Mouse (Mus musculus) forebrain, postnatal 0 days (tissue): ENCODE data around the gene Slc9a9. TPM values are rescaled to one million over a fixed set of nuclear protein-coding genes. Genes with fewer than 3 reads are reported as not detected.
A peak's percentile ranks its signal among the peaks of the same experiment; 100 is the strongest.

Experiments
- ATAC-seq: fragments of 200-750 bp; cut with Nextera tagmentation; 2 replicates; pipeline ENCODE4 v1.8.0; 2017; ENCODE audit warnings: mild to moderate bottlenecking, moderate library complexity
- DNase-seq: peaks from one replicate; pipeline ENCODE4 v3.0.0-alpha.2; 2015
- H3K27ac ChIP-seq: fragments of 300-500 bp; sonication (generic); 2 replicates; pipeline ENCODE4 v1.5.1; 2014; ENCODE audit warnings: low read depth, mild to moderate bottlenecking, antibody characterized with exemption, low read length, moderate library complexity, mixed read lengths
- H3K27me3 ChIP-seq: fragments of 300-500 bp; sonication (generic); 2 replicates; pipeline ENCODE4 v1.6.1; 2014; ENCODE audit warnings: mild to moderate bottlenecking, low read length, mixed read lengths; ENCODE audit not compliant: insufficient read depth
- H3K36me3 ChIP-seq: fragments of 300-500 bp; sonication (generic); 2 replicates; pipeline ENCODE4 v1.6.1; 2014; ENCODE audit warnings: mild to moderate bottlenecking, moderate library complexity; ENCODE audit not compliant: insufficient read depth
- H3K4me1 ChIP-seq: fragments of 300-500 bp; sonication (generic); 2 replicates; pipeline ENCODE4 v1.6.1; 2014; ENCODE audit warnings: antibody characterized with exemption; ENCODE audit not compliant: insufficient read depth
- H3K4me2 ChIP-seq: fragments of 300-500 bp; sonication (generic); 2 replicates; pipeline ENCODE4 v1.6.1; 2014; ENCODE audit warnings: low read depth, mild to moderate bottlenecking, moderate library complexity
- H3K4me3 ChIP-seq: fragments of 300-500 bp; sonication (generic); 2 replicates; pipeline ENCODE4 v1.5.1; 2014; ENCODE audit warnings: low read depth, low read length, mixed read lengths
- H3K9ac ChIP-seq: fragments of 300-500 bp; sonication (generic); 2 replicates; pipeline ENCODE4 v1.6.1; 2014; ENCODE audit warnings: mild to moderate bottlenecking
- H3K9me3 ChIP-seq: fragments of 300-500 bp; sonication (generic); 2 replicates; pipeline ENCODE4 v1.6.1; 2016; ENCODE audit warnings: low read length
- CTCF ChIP-seq: sonication (generic); IDR thresholded peaks from 2 replicates; pipeline ENCODE4 v1.5.1; 2016; ENCODE audit warnings: antibody characterized with exemption, control low read depth, low read depth
- WGBS: fragments of 180-500 bp; shearing (Covaris S2); extraction: QIAGEN DNeasy Blood & Tissue Kit; methylation state at CpG from one replicate; pipeline ENCODE4 v1.1.7; 2014; 5-methylcytosine and 5-hydroxymethylcytosine counted together
- polyA plus RNA-seq: library from polyadenylated mRNA; unstranded; fragments of >200 nt; fragmentation: Nextera tagmentation; extraction: Ambion mirVana; gene quantifications from 2 replicates; pipeline ENCODE4 v1.2.1, GENCODE M21; 2015
- total RNA-seq: library from RNA; depleted of rRNA; stranded (reverse); fragments of >200 nt; gene quantifications from 2 replicates; pipeline ENCODE4 v1.2.3, GENCODE M21; 2014

Slc9a9 gene
- total and polyA plus RNA-seq, 2 experiments from 2014 or later = 4.8 to 6.7 TPM

DNA sequence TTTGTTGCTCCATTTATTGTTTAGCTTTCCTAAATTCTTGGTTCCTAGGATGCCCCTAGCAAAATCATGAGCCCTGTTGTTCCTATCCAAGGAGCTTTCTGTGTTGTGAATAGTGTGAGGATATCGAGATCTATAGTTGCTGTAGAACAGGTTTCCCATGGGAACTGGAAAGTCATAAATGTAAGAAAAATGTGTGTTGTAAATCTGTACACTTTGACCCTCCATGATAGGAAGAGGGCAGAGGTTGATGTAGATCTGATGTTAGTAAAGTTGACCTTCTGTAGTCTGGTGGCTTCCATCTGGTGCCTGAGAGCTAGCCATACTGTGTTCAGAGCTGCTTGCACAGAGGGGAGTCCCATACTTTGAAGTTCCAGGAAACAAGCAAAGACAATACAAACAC, 151.6 kb downstream of the Slc9a9 start:
- no peak overlapping the region for H3K27ac ChIP-seq
- 93% methylated on average over 1 of the region's 1 CpGs for WGBS
- H3K4me1 ChIP-seq = no peaks in the 10 kb centered on the region
- H3K4me2 ChIP-seq = no peak overlapping the region
- H3K4me3 ChIP-seq = no peak overlapping the region
- TF ChIP-seq CTCF = no peak
- H3K9me3 ChIP-seq = no peaks in the 10 kb centered on the region
- ATAC-seq (no peak), DNase-seq (no peak)
- no peak overlapping the region for H3K9ac ChIP-seq
- H3K27me3 ChIP-seq = no peaks in the 10 kb centered on the region
- no peaks in the 10 kb centered on the region for H3K36me3 ChIP-seq

DNA sequence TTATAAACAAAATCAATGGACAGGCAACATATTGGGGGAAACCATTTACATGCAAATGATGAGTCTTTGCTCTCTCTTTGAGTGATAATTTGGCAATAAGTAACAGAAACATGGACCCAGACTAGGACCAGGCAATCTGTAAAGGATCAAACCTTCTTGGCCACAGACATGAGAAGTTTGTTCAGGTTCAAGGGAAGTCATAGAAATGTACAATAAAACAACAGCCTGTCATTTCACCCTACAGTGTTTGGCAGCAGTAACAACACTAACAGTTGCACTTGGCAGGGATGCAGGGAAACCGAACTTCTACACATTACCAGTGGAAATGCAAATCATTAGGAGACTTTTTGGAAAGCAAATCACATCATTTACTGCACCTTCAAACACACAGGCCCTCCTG, 164.1 kb downstream of the Slc9a9 start:
- WGBS = 14% methylated on average over 1 of the region's 1 CpGs
- ATAC-seq = no peak
- Histone ChIP-seq H3K4me1 (peaks cover 7% of the 10 kb centered on the region), H3K4me2 (no peak overlapping the region), H3K4me3 (no peak overlapping the region), H3K36me3 (no peaks in the 10 kb centered on the region), H3K27me3 (no peaks in the 10 kb centered on the region), H3K9me3 (no peaks in the 10 kb centered on the region), H3K27ac (no peak overlapping the region), H3K9ac (no peak overlapping the region)
- TF ChIP-seq CTCF = no peak
- DNase-seq = no peak

DNA sequence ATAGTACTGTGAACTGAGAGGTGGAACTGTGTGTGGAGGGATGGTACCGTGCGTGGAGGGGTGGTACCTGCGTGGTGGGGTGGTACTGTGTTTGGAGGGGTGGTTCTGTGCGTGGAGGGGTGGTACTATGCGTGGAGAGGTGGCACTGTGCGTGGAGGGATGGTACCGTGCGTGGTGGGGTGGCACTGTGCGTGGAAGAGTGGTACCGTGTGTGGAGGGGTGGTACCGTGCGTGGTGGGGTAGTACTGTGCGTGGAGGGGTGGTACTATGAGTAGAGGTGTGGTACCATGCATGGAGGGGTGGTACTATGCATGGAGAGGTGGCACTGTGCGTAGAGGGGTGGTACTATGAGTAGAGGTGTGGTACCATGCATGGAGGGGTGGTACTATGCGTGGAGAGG, 167.7 kb downstream of the Slc9a9 start:
- Histone ChIP-seq H3K27ac (no peak overlapping the region), H3K9me3 (no peaks in the 10 kb centered on the region), H3K4me2 (no peak overlapping the region), H3K36me3 (no peaks in the 10 kb centered on the region), H3K9ac (no peak overlapping the region), H3K27me3 (no peaks in the 10 kb centered on the region), H3K4me1 (peaks cover 18% of the 10 kb centered on the region), H3K4me3 (no peak overlapping the region)
- WGBS = 95% methylated on average over 15 of the region's 15 CpGs
- no peak for TF ChIP-seq CTCF
- ATAC-seq = 0 out of 2 replicates have a peak, but pooled peaks have one; percentile 2
- DNase-seq = no peak

GRCm38 (mm10) chr9:94838479-94839031, 168.8 kb downstream of the Slc9a9 start:
- peak; percentile 23; the same call in 1 of the 2 replicates for ATAC-seq
- Histone ChIP-seq H3K9me3 (no peaks in the 10 kb centered on the region), H3K4me1 (peaks cover 18% of the 10 kb centered on the region), H3K36me3 (no peaks in the 10 kb centered on the region), H3K4me3 (no peak overlapping the region), H3K27ac (peak overlapping the region; percentile 41), H3K9ac (no peak overlapping the region), H3K4me2 (peak overlapping the region; percentile 41), H3K27me3 (no peaks in the 10 kb centered on the region)
- no peak for TF ChIP-seq CTCF
- DNase-seq = peak; percentile 12
- WGBS = 26% methylated on average over 8 of the region's 8 CpGs

DNA sequence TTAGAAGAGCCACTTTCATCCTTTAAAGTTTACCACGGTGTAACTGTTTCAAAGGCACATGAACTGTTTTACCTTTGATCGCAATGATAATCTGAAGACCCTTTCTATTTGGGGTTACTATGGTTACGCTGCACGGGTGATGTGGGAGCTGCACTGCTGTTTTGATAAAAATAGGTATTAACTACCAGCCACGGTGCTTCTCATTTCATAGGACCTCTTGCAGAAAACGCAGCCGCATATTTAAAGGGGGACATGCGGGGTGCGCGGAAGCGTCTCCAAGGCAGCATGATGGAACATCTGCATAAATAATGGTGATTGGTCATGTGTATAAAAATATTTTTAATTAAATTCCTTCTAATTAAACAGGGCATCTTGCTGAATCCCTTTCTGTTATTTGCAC, 169.5 kb downstream of the Slc9a9 start:
- Histone ChIP-seq H3K4me3 (no peak overlapping the region), H3K9ac (peak overlapping the region; percentile 26; the same call in 1 of the 2 replicates), H3K9me3 (no peaks in the 10 kb centered on the region), H3K36me3 (no peaks in the 10 kb centered on the region), H3K27ac (peak overlapping the region; percentile 57; the same call in 1 of the 2 replicates), H3K27me3 (no peaks in the 10 kb centered on the region), H3K4me2 (peak overlapping the region; percentile 41), H3K4me1 (peaks cover 18% of the 10 kb centered on the region)
- 15% methylated on average over 11 of the region's 11 CpGs for WGBS
- TF ChIP-seq CTCF = no peak
- DNase-seq = peak; percentile 66
- peak; percentile 77; the same call in 1 of the 2 replicates for ATAC-seq

DNA sequence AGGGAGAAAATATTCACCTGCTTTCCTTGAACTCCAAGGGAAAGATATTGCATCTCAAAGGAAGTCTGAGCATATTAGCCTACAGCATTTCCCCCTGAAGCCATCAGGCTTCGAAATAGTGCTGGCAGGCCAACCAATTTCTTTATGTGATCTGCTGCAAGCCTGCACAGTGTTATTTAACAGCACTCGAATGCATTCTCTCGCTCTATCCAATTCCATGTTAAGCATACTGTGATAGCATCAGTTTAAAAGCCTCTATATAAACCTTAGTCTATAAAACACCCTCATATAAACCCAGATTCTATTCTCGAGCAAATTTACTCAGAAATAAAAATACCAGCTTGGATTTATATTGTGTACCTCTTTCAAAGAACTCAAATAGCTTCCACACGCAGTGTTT, 170.7 kb downstream of the Slc9a9 start:
- peaks cover 18% of the 10 kb centered on the region for H3K4me1 ChIP-seq
- no peak overlapping the region for H3K9ac ChIP-seq
- DNase-seq (no peak), ATAC-seq (no peak)
- WGBS = 47% methylated on average over 5 of the region's 5 CpGs
- H3K27ac ChIP-seq = no peak overlapping the region
- no peak overlapping the region for H3K4me2 ChIP-seq
- no peak overlapping the region for H3K4me3 ChIP-seq
- H3K27me3 ChIP-seq = no peaks in the 10 kb centered on the region
- TF ChIP-seq CTCF = no peak
- no peaks in the 10 kb centered on the region for H3K9me3 ChIP-seq
- no peaks in the 10 kb centered on the region for H3K36me3 ChIP-seq

DNA sequence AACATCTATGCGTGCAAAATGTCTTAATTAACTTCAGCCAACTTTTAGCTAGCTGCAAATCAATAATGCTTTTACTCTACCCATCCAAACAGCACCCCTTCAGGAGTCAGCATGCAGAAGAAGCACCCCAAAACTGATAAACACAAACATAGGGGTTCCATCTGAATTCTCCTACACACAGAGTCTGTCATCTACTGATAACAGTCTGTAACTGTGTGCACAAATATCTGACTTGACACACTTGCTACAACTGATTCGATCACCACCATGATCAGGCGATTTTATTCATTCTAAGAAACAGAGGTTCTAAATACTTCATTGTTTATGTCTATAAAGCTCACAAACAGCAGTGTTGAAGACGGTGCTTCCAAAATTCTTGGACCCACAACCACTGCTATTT, 171.3 kb downstream of the Slc9a9 start:
- no peak for DNase-seq
- TF ChIP-seq CTCF = no peak
- no peak for ATAC-seq
- Histone ChIP-seq H3K4me2 (no peak overlapping the region), H3K4me1 (peaks cover 18% of the 10 kb centered on the region), H3K9ac (no peak overlapping the region), H3K27ac (no peak overlapping the region), H3K9me3 (no peaks in the 10 kb centered on the region), H3K27me3 (no peaks in the 10 kb centered on the region), H3K4me3 (no peak overlapping the region), H3K36me3 (no peaks in the 10 kb centered on the region)
- 72% methylated on average over 4 of the region's 4 CpGs for WGBS

DNA sequence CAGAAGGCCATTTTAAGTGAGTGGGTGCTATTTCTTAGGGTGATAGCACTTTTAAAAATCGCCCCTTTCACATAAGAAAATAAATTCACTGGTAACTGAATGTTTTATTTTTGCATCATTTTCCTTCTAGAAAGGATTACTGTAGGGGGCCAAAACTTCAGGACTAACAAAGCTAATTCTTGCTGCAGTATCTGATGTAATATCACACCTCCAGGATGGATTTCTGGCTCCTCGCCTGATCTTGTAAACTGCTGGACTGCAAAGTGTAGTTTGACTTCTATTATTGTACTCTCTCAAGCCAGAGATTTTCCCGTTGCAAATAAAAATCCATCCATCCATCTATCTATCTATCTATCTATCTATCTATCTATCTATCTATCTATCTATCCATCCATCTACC, 174.5 kb downstream of the Slc9a9 start:
- Histone ChIP-seq H3K27ac (no peak overlapping the region), H3K4me3 (no peak overlapping the region), H3K27me3 (no peaks in the 10 kb centered on the region), H3K9ac (no peak overlapping the region), H3K4me2 (no peak overlapping the region), H3K9me3 (0 out of 2 replicates have a peak, but pooled peaks cover 4% of the 10 kb centered on the region), H3K4me1 (peaks cover 10% of the 10 kb centered on the region; the same call in 1 of the 2 replicates), H3K36me3 (no peaks in the 10 kb centered on the region)
- 88% methylated on average over 3 of the region's 3 CpGs for WGBS
- TF ChIP-seq CTCF = no peak
- DNase-seq (no peak), ATAC-seq (no peak)
